Mouse (Mus musculus) limb, embryonic 12.5 days (tissue): ENCODE measurements around the gene Acp1. TPM values are rescaled to one million over a fixed set of nuclear protein-coding genes. Genes with fewer than 3 reads are reported as not detected.

ENCODE experiments used
- ATAC-seq: fragments of 200-750 bp; cut with Nextera tagmentation; 2 replicates; pipeline ENCODE4 v1.8.0; 2017; ENCODE audit warnings: low read depth, moderate TSS enrichment; ENCODE audit not compliant: insufficient number of reproducible peaks, insufficient read depth, low FRiP score, low TSS enrichment
- H3K27ac ChIP-seq: fragments of 300-500 bp; sonication (generic); 2 replicates; pipeline ENCODE4 v1.5.1; 2016; ENCODE audit warnings: mild to moderate bottlenecking, moderate library complexity
- H3K27me3 ChIP-seq: fragments of 300-500 bp; sonication (generic); 2 replicates; pipeline ENCODE4 v1.6.1; 2016; ENCODE audit warnings: mild to moderate bottlenecking, moderate library complexity
- H3K36me3 ChIP-seq: fragments of 300-500 bp; sonication (generic); 2 replicates; pipeline ENCODE4 v1.6.1; 2016; ENCODE audit warnings: mild to moderate bottlenecking, moderate library complexity
- H3K4me1 ChIP-seq: fragments of 300-500 bp; sonication (generic); replicated peaks from 2 replicates; pipeline ENCODE4 v1.6.1; 2016
- H3K4me2 ChIP-seq: fragments of 300-500 bp; sonication (generic); 2 replicates; pipeline ENCODE4 v1.6.1; 2016; ENCODE audit warnings: mild to moderate bottlenecking, moderate library complexity
- H3K4me3 ChIP-seq: fragments of 300-500 bp; sonication (generic); replicated peaks from 2 replicates; pipeline ENCODE4 v1.5.1; 2016; ENCODE audit warnings: mild to moderate bottlenecking
- H3K9ac ChIP-seq: fragments of 300-500 bp; sonication (generic); replicated peaks from 2 replicates; pipeline ENCODE4 v1.6.1; 2016; ENCODE audit warnings: mild to moderate bottlenecking, moderate library complexity
- H3K9me3 ChIP-seq: fragments of 300-500 bp; sonication (generic); 2 replicates; pipeline ENCODE4 v1.6.1; 2016; ENCODE audit warnings: mild to moderate bottlenecking, moderate library complexity
- WGBS: fragments of 180-500 bp; shearing (Covaris S2); methylation state at CpG from one replicate; pipeline ENCODE4 v1.1.7; 2016; 5-methylcytosine and 5-hydroxymethylcytosine counted together
- polyA plus RNA-seq: library from polyadenylated mRNA; unstranded; fragments of >200 nt; fragmentation: Nextera tagmentation; extraction: Ambion mirVana; gene quantifications from 2 replicates; pipeline ENCODE4 v1.2.1, GENCODE M21; 2016

The Acp1 gene
- polyA plus RNA-seq, 1 experiment from 2014 or later = 164 TPM

- H3K9me3 ChIP-seq = no peaks in the 10 kb centered on the region
- no peak overlapping the region for H3K4me2 ChIP-seq
- no peak overlapping the region for H3K4me3 ChIP-seq
- no peak overlapping the region for H3K9ac ChIP-seq
- no peak for ATAC-seq
- H3K4me1 ChIP-seq = no peaks in the 10 kb centered on the region
- 88% methylated on average over 5 of the region's 5 CpGs for WGBS
- H3K36me3 ChIP-seq = no peaks in the 10 kb centered on the region
- no peak overlapping the region for H3K27ac ChIP-seq
- H3K27me3 ChIP-seq = no peaks in the 10 kb centered on the region
Measured at GRCm38 (mm10) chr12:30856172-30856571, 55.2 kb downstream of the Acp1 start.

GRCm38 (mm10) chr12:30855442-30856159 is 55.8 kb downstream of the Acp1 start:
- Histone ChIP-seq H3K4me2 (no peak overlapping the region), H3K27ac (no peak overlapping the region), H3K4me3 (no peak overlapping the region), H3K36me3 (no peaks in the 10 kb centered on the region), H3K9ac (no peak overlapping the region), H3K4me1 (no peaks in the 10 kb centered on the region), H3K9me3 (no peaks in the 10 kb centered on the region), H3K27me3 (no peaks in the 10 kb centered on the region)
- 73% methylated on average over 6 of the region's 6 CpGs for WGBS
- no peak for ATAC-seq

- Histone ChIP-seq H3K9me3 (no peaks in the 10 kb centered on the region), H3K36me3 (no peaks in the 10 kb centered on the region), H3K27ac (no peak overlapping the region), H3K4me2 (no peak overlapping the region), H3K4me3 (no peak overlapping the region), H3K9ac (no peak overlapping the region), H3K4me1 (no peaks in the 10 kb centered on the region), H3K27me3 (no peaks in the 10 kb centered on the region)
- no peak for ATAC-seq
- 80% methylated on average over 6 of the region's 6 CpGs for WGBS
Measured at GRCm38 (mm10) chr12:30851871-30852270, 59.5 kb downstream of the Acp1 start.

GRCm38 (mm10) chr12:30850902-30851301 is 60.5 kb downstream of the Acp1 start:
- no peak overlapping the region for H3K9ac ChIP-seq
- no peak for ATAC-seq
- H3K4me1 ChIP-seq = no peaks in the 10 kb centered on the region
- H3K4me3 ChIP-seq = no peak overlapping the region
- 78% methylated on average over 2 of the region's 2 CpGs for WGBS
- H3K27ac ChIP-seq = no peak overlapping the region
- no peaks in the 10 kb centered on the region for H3K9me3 ChIP-seq
- H3K4me2 ChIP-seq = no peak overlapping the region
- H3K27me3 ChIP-seq = no peaks in the 10 kb centered on the region
- H3K36me3 ChIP-seq = no peaks in the 10 kb centered on the region

GRCm38 (mm10) chr12:30848521-30848920 is 62.9 kb downstream of the Acp1 start:
- Histone ChIP-seq H3K4me2 (no peak overlapping the region), H3K27ac (no peak overlapping the region), H3K4me1 (no peaks in the 10 kb centered on the region), H3K9me3 (no peaks in the 10 kb centered on the region), H3K27me3 (no peaks in the 10 kb centered on the region), H3K4me3 (no peak overlapping the region), H3K36me3 (no peaks in the 10 kb centered on the region), H3K9ac (no peak overlapping the region)
- ATAC-seq = no peak
- 24% methylated on average over 1 of the region's 1 CpGs for WGBS

Other genes with a start within 250 kb of the Acp1 start
- gene Alkal2, start 27.3 kb downstream of the Acp1 start, polyA plus RNA-seq = 1.3 and 1.4 TPM in 2 replicates
- 14.6 and 15.9 TPM in 2 replicates for gene Sh3yl1, start 79 bp upstream of the Acp1 start, polyA plus RNA-seq
- 0.25 and 0.26 TPM in 2 replicates for gene Fam110c, start 162.3 kb upstream of the Acp1 start, polyA plus RNA-seq